Mouse (Mus musculus) forebrain, embryonic 11.5 days (tissue): ENCODE measurements around the gene Clec2h. TPM values are rescaled to one million over a fixed set of nuclear protein-coding genes. Genes with fewer than 3 reads are reported as not detected.
"Not testable (repeated sequence)": the region's sequence is repeated elsewhere in the genome, so short reads cannot be mapped to it uniquely, and the experiment has no call there.

Experiments used
- ATAC-seq: fragments of 200-750 bp; cut with Nextera tagmentation; replicated peaks from 2 replicates; pipeline ENCODE4 v1.8.0; 2017; ENCODE audit warnings: moderate TSS enrichment; ENCODE audit not compliant: low FRiP score
- DNase-seq: peaks from one replicate; pipeline ENCODE4 v3.0.0-alpha.2; 2017; ENCODE audit warnings: low spot score
- H3K27ac ChIP-seq: fragments of 300-500 bp; sonication (generic); 2 replicates; pipeline ENCODE4 v1.5.1; 2014; ENCODE audit warnings: low read depth, low read length
- H3K27me3 ChIP-seq: fragments of 300-500 bp; sonication (generic); 2 replicates; pipeline ENCODE4 v1.6.1; 2014; ENCODE audit warnings: mild to moderate bottlenecking, low read length, mixed read lengths; ENCODE audit not compliant: control insufficient read depth, insufficient read depth
- H3K36me3 ChIP-seq: fragments of 300-500 bp; sonication (generic); 2 replicates; pipeline ENCODE4 v1.6.1; 2014; ENCODE audit warnings: mild to moderate bottlenecking, low read length, moderate library complexity, mixed read lengths; ENCODE audit not compliant: control insufficient read depth, insufficient read depth
- H3K4me1 ChIP-seq: fragments of 300-500 bp; sonication (generic); replicated peaks from 2 replicates; pipeline ENCODE4 v1.6.1; 2014; ENCODE audit warnings: low read length, mixed read lengths; ENCODE audit not compliant: control insufficient read depth, insufficient read depth
- H3K4me2 ChIP-seq: fragments of 300-500 bp; sonication (generic); 2 replicates; pipeline ENCODE4 v1.6.1; 2014; ENCODE audit warnings: low read depth, mild to moderate bottlenecking, low read length, moderate library complexity, mixed read lengths; ENCODE audit not compliant: severe bottlenecking
- H3K4me3 ChIP-seq: fragments of 300-500 bp; sonication (generic); 2 replicates; pipeline ENCODE4 v1.5.1; 2014; ENCODE audit warnings: low read depth, low read length
- H3K9ac ChIP-seq: fragments of 300-500 bp; sonication (generic); 2 replicates; pipeline ENCODE4 v1.6.1; 2014; ENCODE audit warnings: low read length
- H3K9me3 ChIP-seq: fragments of 300-500 bp; sonication (generic); 2 replicates; pipeline ENCODE4 v1.6.1; 2016; ENCODE audit warnings: low read length, mixed read lengths; ENCODE audit not compliant: control insufficient read depth
- WGBS: fragments of 180-500 bp; shearing (Covaris S2); extraction: QIAGEN DNeasy Blood & Tissue Kit; methylation state at CpG from one replicate; pipeline ENCODE4 v1.1.7; 2014; 5-methylcytosine and 5-hydroxymethylcytosine counted together
- polyA plus RNA-seq: library from polyadenylated mRNA; unstranded; fragments of >200 nt; fragmentation: Nextera tagmentation; extraction: Ambion mirVana; gene quantifications from 2 replicates; pipeline ENCODE4 v1.2.1, GENCODE M21; 2014

The Clec2h gene
- polyA plus RNA-seq, 1 experiment from 2014 or later, result not detected

GRCm38 (mm10) chr6:128641116-128641716 is 21.0 kb upstream of the Clec2h start:
- H3K9ac ChIP-seq, result no peak overlapping the region
- no peak overlapping the region for H3K27ac ChIP-seq
- ATAC-seq (no peak), DNase-seq (no peak)
- H3K4me3 ChIP-seq, result no peak overlapping the region
- H3K9me3 ChIP-seq, result no peaks in the 10 kb centered on the region
- 84% methylated on average over 2 of the region's 2 CpGs for WGBS
- H3K36me3 ChIP-seq, result no peaks in the 10 kb centered on the region
- H3K4me2 ChIP-seq, result no peak overlapping the region
- H3K4me1 ChIP-seq, result no peaks in the 10 kb centered on the region
- H3K27me3 ChIP-seq, result no peaks in the 10 kb centered on the region

DNA sequence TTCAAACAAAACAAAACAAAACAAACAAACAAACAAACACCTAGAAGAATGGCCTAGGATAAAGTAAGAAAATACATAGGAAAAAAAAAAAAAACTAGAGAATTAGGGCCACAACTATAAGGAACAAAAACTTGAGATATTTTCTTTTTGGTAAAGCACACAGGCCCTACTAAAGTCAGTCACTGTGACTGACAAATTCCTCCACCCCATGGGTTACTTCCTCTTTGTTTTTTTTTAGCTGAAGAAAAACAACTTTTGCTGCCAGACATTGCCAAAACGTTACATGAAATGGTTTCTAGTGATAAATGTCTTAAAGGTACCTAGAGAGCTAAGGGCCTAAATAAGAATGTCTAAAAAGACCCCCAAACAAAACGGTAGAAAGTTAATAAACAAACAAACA is 18.2 kb upstream of the Clec2h start:
- Histone ChIP-seq H3K4me3 (no peak overlapping the region), H3K4me1 (no peaks in the 10 kb centered on the region), H3K27me3 (no peaks in the 10 kb centered on the region), H3K9ac (no peak overlapping the region), H3K27ac (no peak overlapping the region), H3K9me3 (no peaks in the 10 kb centered on the region), H3K36me3 (no peaks in the 10 kb centered on the region), H3K4me2 (no peak overlapping the region)
- DNase-seq, result no peak
- no peak for ATAC-seq
- 66% methylated on average over 2 of the region's 2 CpGs for WGBS

GRCm38 (mm10) chr6:128644694-128645093 is 17.5 kb upstream of the Clec2h start:
- not testable (repeated sequence) for H3K4me1 ChIP-seq, H3K4me2 ChIP-seq, H3K9ac ChIP-seq, H3K4me3 ChIP-seq, H3K27me3 ChIP-seq, H3K27ac ChIP-seq, H3K36me3 ChIP-seq, DNase-seq, ATAC-seq, H3K9me3 ChIP-seq
- WGBS, result 95% methylated on average over 20 of the region's 20 CpGs

GRCm38 (mm10) chr6:128645708-128646107 is 16.5 kb upstream of the Clec2h start:
- H3K4me3 ChIP-seq, H3K9ac ChIP-seq, H3K9me3 ChIP-seq, H3K27ac ChIP-seq, DNase-seq, ATAC-seq, H3K4me2 ChIP-seq, H3K4me1 ChIP-seq, H3K27me3 ChIP-seq, H3K36me3 ChIP-seq: not testable (repeated sequence)
- 92% methylated on average over 12 of the region's 12 CpGs for WGBS

- no peaks in the 10 kb centered on the region for H3K4me1 ChIP-seq
- no peak overlapping the region for H3K4me3 ChIP-seq
- 92% methylated on average over 3 of the region's 3 CpGs for WGBS
- no peak overlapping the region for H3K9ac ChIP-seq
- no peaks in the 10 kb centered on the region for H3K27me3 ChIP-seq
- no peak overlapping the region for H3K27ac ChIP-seq
- H3K4me2 ChIP-seq, result no peak overlapping the region
- H3K36me3 ChIP-seq, result no peaks in the 10 kb centered on the region
- H3K9me3 ChIP-seq, result no peaks in the 10 kb centered on the region
- ATAC-seq, result no peak
- no peak for DNase-seq
These were observed 12.5 kb upstream of the Clec2h start for GRCm38 (mm10) chr6:128649681-128650080.

DNA sequence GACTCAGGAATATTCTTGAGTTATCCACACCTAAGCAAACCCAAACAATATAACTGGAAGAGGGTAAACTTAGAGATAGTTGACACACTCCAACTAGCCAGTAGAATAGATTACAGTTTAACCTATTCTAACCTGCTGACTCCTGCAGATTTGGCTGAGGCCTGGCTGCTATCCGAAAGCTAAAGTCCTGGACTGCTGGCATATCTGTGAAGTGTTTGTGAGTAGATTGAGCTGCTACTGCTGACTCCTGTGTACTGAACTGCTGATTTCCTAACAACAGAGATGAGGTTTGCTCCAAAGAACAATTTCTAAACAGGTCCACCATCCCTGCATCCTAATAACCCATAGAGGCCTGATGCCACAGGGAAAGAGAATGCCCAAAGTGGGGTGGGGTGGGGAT is 12.0 kb upstream of the Clec2h start:
- Histone ChIP-seq H3K4me1 (no peaks in the 10 kb centered on the region), H3K9ac (no peak overlapping the region), H3K36me3 (no peaks in the 10 kb centered on the region), H3K27ac (no peak overlapping the region), H3K4me2 (no peak overlapping the region), H3K4me3 (no peak overlapping the region), H3K9me3 (no peaks in the 10 kb centered on the region), H3K27me3 (no peaks in the 10 kb centered on the region)
- ATAC-seq (no peak), DNase-seq (no peak)
- 91% methylated on average over 1 of the region's 1 CpGs for WGBS

DNA sequence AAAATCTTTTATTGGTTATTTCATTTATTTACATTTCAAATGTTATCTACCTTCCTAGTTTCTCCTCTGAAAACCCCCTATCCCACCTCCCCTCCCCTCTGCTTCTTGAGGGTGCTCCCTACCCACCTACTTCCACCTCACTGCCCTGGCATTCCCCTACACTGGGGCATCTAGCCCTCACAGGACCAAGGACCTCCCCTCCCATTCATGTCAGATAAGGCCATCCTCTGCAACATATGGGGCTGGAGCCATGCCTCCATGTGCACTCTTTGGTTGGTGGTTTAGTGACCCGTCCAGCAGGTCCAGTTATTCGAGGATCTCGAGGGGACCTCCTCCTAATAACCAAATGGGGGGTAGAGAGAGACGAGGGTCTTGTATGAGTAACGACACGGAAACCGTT is 11.4 kb upstream of the Clec2h start:
- H3K4me1 ChIP-seq, H3K27me3 ChIP-seq, H3K4me2 ChIP-seq, H3K9ac ChIP-seq, H3K36me3 ChIP-seq, H3K4me3 ChIP-seq, ATAC-seq, DNase-seq, H3K27ac ChIP-seq, H3K9me3 ChIP-seq: not testable (repeated sequence)
- 85% methylated on average over 3 of the region's 7 CpGs for WGBS

GRCm38 (mm10) chr6:128652938-128653337 is 9.2 kb upstream of the Clec2h start:
- H3K4me2 ChIP-seq, result no peak overlapping the region
- no peaks in the 10 kb centered on the region for H3K9me3 ChIP-seq
- ATAC-seq, result no peak
- 93% methylated on average over 1 of the region's 1 CpGs for WGBS
- H3K4me3 ChIP-seq, result no peak overlapping the region
- H3K27me3 ChIP-seq, result no peaks in the 10 kb centered on the region
- H3K27ac ChIP-seq, result no peak overlapping the region
- DNase-seq, result no peak
- no peaks in the 10 kb centered on the region for H3K4me1 ChIP-seq
- H3K36me3 ChIP-seq, result no peaks in the 10 kb centered on the region
- H3K9ac ChIP-seq, result no peak overlapping the region

DNA sequence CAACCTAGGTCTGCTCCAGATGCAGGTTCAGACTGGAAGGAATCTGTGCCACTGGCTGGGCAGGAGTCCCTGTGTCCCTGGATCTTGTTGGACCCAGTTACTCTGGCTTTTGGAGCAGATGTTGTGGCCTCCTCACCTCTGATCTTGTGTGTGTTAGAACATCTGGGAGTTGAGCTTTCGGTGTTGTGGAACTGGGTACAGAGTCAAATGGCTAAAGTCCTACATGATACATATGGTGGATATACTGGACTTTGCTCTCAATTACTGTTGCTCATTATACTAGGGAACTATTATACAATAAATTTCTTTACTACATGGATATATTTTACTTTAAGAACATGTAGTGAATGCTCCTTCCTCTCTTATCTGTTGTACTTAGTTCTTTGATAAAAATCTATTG is 936 bp upstream of the Clec2h start:
- ATAC-seq (no peak), DNase-seq (no peak)
- Histone ChIP-seq H3K27me3 (no peaks in the 10 kb centered on the region), H3K4me3 (no peak overlapping the region), H3K27ac (no peak overlapping the region), H3K9ac (no peak overlapping the region), H3K4me2 (no peak overlapping the region), H3K9me3 (no peaks in the 10 kb centered on the region), H3K36me3 (no peaks in the 10 kb centered on the region), H3K4me1 (no peaks in the 10 kb centered on the region)
- 88% methylated on average over 1 of the region's 1 CpGs for WGBS
